Mouse (Mus musculus): ENCODE measurements around the gene Stx12. TPM values are rescaled to one million over a fixed set of nuclear protein-coding genes. Genes with fewer than 3 reads are reported as not detected.

Gene Stx12
- polyA plus RNA-seq, 1 experiment from 2014 or later: 61.9 TPM

- peak within 1 kb of the TSS; percentile 99 for H3K9ac ChIP-seq
- peaks cover 11% of the 10 kb centered on the region for H3K4me1 ChIP-seq
- H3K9me3 ChIP-seq: 0 out of 2 replicates have a peak, but pooled peaks cover 4% of the 10 kb centered on the region
- peak; percentile 98 for ATAC-seq (ENCODE audit: low FRiP score, low read depth)
- H3K4me2 ChIP-seq (replicated peaks): peak within 1 kb of the TSS; percentile 80
- H3K36me3 ChIP-seq: peaks cover 39% of the 10 kb centered on the region
- no peaks in the 10 kb centered on the region for H3K27me3 ChIP-seq
- peak within 1 kb of the TSS; percentile 92 for H3K4me3 ChIP-seq
- H3K27ac ChIP-seq: peak within 1 kb of the TSS; percentile 77
- 1% methylated on average over 40 of the region's 40 CpGs for WGBS
Measured at GRCm38 (mm10) chr4:132842970-132843704, 41.2 kb downstream of the Stx12 start, which contains the start of gene Ppp1r8. Gene Ppp1r8, minus strand, starts transcription at chr4:132843169.

GRCm38 (mm10) chr4:132842281-132842906, 41.9 kb downstream of the Stx12 start:
- under 1% methylated on average over 30 of the region's 30 CpGs for WGBS
- Histone ChIP-seq H3K27me3 (no peaks in the 10 kb centered on the region), H3K4me2 (replicated peaks) (peak overlapping the region; percentile 80), H3K9me3 (no peaks in the 10 kb centered on the region), H3K9ac (peak overlapping the region; percentile 99), H3K36me3 (peaks cover 40% of the 10 kb centered on the region), H3K27ac (peak overlapping the region; percentile 77), H3K4me1 (peaks cover 11% of the 10 kb centered on the region), H3K4me3 (peak overlapping the region; percentile 92)
- ATAC-seq (ENCODE audit: low FRiP score, low read depth): peak; percentile 39

- H3K27ac ChIP-seq: no peak overlapping the region
- H3K9ac ChIP-seq: peak overlapping the region; percentile 99; the same call in 1 of the 2 replicates
- H3K27me3 ChIP-seq: no peaks in the 10 kb centered on the region
- no peak for ATAC-seq (ENCODE audit: low FRiP score, low read depth)
- peaks cover 11% of the 10 kb centered on the region for H3K4me1 ChIP-seq
- no peaks in the 10 kb centered on the region for H3K9me3 ChIP-seq
- peak overlapping the region; percentile 80 for H3K4me2 ChIP-seq (replicated peaks)
- peak overlapping the region; percentile 92 for H3K4me3 ChIP-seq
- WGBS: 80% methylated on average over 3 of the region's 3 CpGs
- peaks cover 49% of the 10 kb centered on the region for H3K36me3 ChIP-seq
Measured at GRCm38 (mm10) chr4:132841493-132841892, 42.8 kb downstream of the Stx12 start.

GRCm38 (mm10) chr4:132823614-132824366, 60.5 kb downstream of the Stx12 start:
- no peaks in the 10 kb centered on the region for H3K4me1 ChIP-seq
- H3K9ac ChIP-seq: no peak overlapping the region
- WGBS: 74% methylated on average over 8 of the region's 8 CpGs
- H3K36me3 ChIP-seq: peaks cover 43% of the 10 kb centered on the region
- no peak overlapping the region for H3K4me3 ChIP-seq
- no peaks in the 10 kb centered on the region for H3K27me3 ChIP-seq
- no peak overlapping the region for H3K4me2 ChIP-seq (replicated peaks)
- H3K27ac ChIP-seq: no peak overlapping the region
- peaks cover 20% of the 10 kb centered on the region for H3K9me3 ChIP-seq
- no peak for ATAC-seq (ENCODE audit: low FRiP score, low read depth)

GRCm38 (mm10) chr4:132818442-132818841, 65.9 kb downstream of the Stx12 start:
- H3K27ac ChIP-seq: no peak overlapping the region
- H3K4me2 ChIP-seq (replicated peaks): no peak overlapping the region
- no peak overlapping the region for H3K4me3 ChIP-seq
- H3K9ac ChIP-seq: no peak overlapping the region
- ATAC-seq (ENCODE audit: low FRiP score, low read depth): no peak
- 45% methylated on average over 2 of the region's 2 CpGs for WGBS
- H3K4me1 ChIP-seq: no peaks in the 10 kb centered on the region
- H3K27me3 ChIP-seq: no peaks in the 10 kb centered on the region
- H3K9me3 ChIP-seq: peaks cover 16% of the 10 kb centered on the region
- no peaks in the 10 kb centered on the region for H3K36me3 ChIP-seq

- Histone ChIP-seq H3K4me2 (replicated peaks) (no peak overlapping the region), H3K9me3 (peaks cover 16% of the 10 kb centered on the region), H3K36me3 (no peaks in the 10 kb centered on the region), H3K27ac (no peak overlapping the region), H3K4me3 (no peak overlapping the region), H3K4me1 (no peaks in the 10 kb centered on the region), H3K9ac (no peak overlapping the region), H3K27me3 (no peaks in the 10 kb centered on the region)
- 52% methylated on average over 2 of the region's 2 CpGs for WGBS
- ATAC-seq (ENCODE audit: low FRiP score, low read depth): no peak
Measured at GRCm38 (mm10) chr4:132816855-132817254, 67.5 kb downstream of the Stx12 start.

GRCm38 (mm10) chr4:132816404-132816803, 67.9 kb downstream of the Stx12 start:
- no peak overlapping the region for H3K27ac ChIP-seq
- no peak for ATAC-seq (ENCODE audit: low FRiP score, low read depth)
- 82% methylated on average over 7 of the region's 7 CpGs for WGBS
- no peak overlapping the region for H3K4me3 ChIP-seq
- H3K4me2 ChIP-seq (replicated peaks): no peak overlapping the region
- H3K9me3 ChIP-seq: peaks cover 18% of the 10 kb centered on the region
- no peaks in the 10 kb centered on the region for H3K4me1 ChIP-seq
- H3K27me3 ChIP-seq: no peaks in the 10 kb centered on the region
- no peaks in the 10 kb centered on the region for H3K36me3 ChIP-seq
- H3K9ac ChIP-seq: no peak overlapping the region

GRCm38 (mm10) chr4:132809621-132810020, 74.7 kb downstream of the Stx12 start:
- no peaks in the 10 kb centered on the region for H3K27me3 ChIP-seq
- no peak overlapping the region for H3K4me3 ChIP-seq
- no peaks in the 10 kb centered on the region for H3K4me1 ChIP-seq
- H3K9me3 ChIP-seq: peaks cover 11% of the 10 kb centered on the region; the same call in 1 of the 2 replicates
- WGBS: 87% methylated on average over 5 of the region's 5 CpGs
- H3K9ac ChIP-seq: no peak overlapping the region
- ATAC-seq (ENCODE audit: low FRiP score, low read depth): no peak
- no peak overlapping the region for H3K27ac ChIP-seq
- H3K36me3 ChIP-seq: no peaks in the 10 kb centered on the region
- H3K4me2 ChIP-seq (replicated peaks): no peak overlapping the region

GRCm38 (mm10) chr4:132807771-132808641, 76.3 kb downstream of the Stx12 start:
- Histone ChIP-seq H3K4me2 (replicated peaks) (no peak overlapping the region), H3K9ac (no peak overlapping the region), H3K36me3 (no peaks in the 10 kb centered on the region), H3K9me3 (peaks cover 11% of the 10 kb centered on the region; the same call in 1 of the 2 replicates), H3K4me1 (no peaks in the 10 kb centered on the region), H3K4me3 (no peak overlapping the region), H3K27me3 (no peaks in the 10 kb centered on the region), H3K27ac (no peak overlapping the region)
- no peak for ATAC-seq (ENCODE audit: low FRiP score, low read depth)
- WGBS: 68% methylated on average over 5 of the region's 5 CpGs

GRCm38 (mm10) chr4:132806620-132807191, 77.6 kb downstream of the Stx12 start:
- 87% methylated on average over 7 of the region's 7 CpGs for WGBS
- no peak overlapping the region for H3K4me2 ChIP-seq (replicated peaks)
- H3K9ac ChIP-seq: no peak overlapping the region
- H3K4me1 ChIP-seq: no peaks in the 10 kb centered on the region
- H3K9me3 ChIP-seq: peaks cover 11% of the 10 kb centered on the region; the same call in 1 of the 2 replicates
- H3K27ac ChIP-seq: no peak overlapping the region
- H3K27me3 ChIP-seq: no peaks in the 10 kb centered on the region
- H3K36me3 ChIP-seq: no peaks in the 10 kb centered on the region
- ATAC-seq (ENCODE audit: low FRiP score, low read depth): no peak
- no peak overlapping the region for H3K4me3 ChIP-seq

- 85% methylated on average over 12 of the region's 12 CpGs for WGBS
- 0 out of 2 replicates have a peak, but pooled peaks cover 3% of the 10 kb centered on the region for H3K9me3 ChIP-seq
- ATAC-seq (ENCODE audit: low FRiP score, low read depth): no peak
- no peak overlapping the region for H3K9ac ChIP-seq
- H3K27ac ChIP-seq: no peak overlapping the region
- H3K4me3 ChIP-seq: no peak overlapping the region
- H3K4me2 ChIP-seq (replicated peaks): no peak overlapping the region
- no peaks in the 10 kb centered on the region for H3K36me3 ChIP-seq
- H3K27me3 ChIP-seq: no peaks in the 10 kb centered on the region
- no peaks in the 10 kb centered on the region for H3K4me1 ChIP-seq
Measured at GRCm38 (mm10) chr4:132805599-132806197, 78.6 kb downstream of the Stx12 start.
